Mouse (Mus musculus) liver, embryonic 13.5 days (tissue): ENCODE measurements around the gene Slc6a4. TPM values are rescaled to one million over a fixed set of nuclear protein-coding genes. Genes with fewer than 3 reads are reported as not detected.
A peak's percentile ranks its signal among the peaks of the same experiment; 100 is the strongest.

ENCODE experiments used
- ATAC-seq: fragments of 200-750 bp; cut with Nextera tagmentation; 2 replicates; pipeline ENCODE4 v1.8.0; 2017; ENCODE audit warnings: low read depth, mild to moderate bottlenecking, moderate number of reproducible peaks, moderate library complexity
- DNase-seq: peaks from one replicate; pipeline ENCODE4 v3.0.0; 2022
- H3K27ac ChIP-seq: fragments of 300-500 bp; sonication (generic); 2 replicates; pipeline ENCODE4 v1.5.1; 2015; ENCODE audit warnings: moderate library complexity, mild to moderate bottlenecking, inconsistent platforms
- H3K27me3 ChIP-seq: fragments of 300-500 bp; sonication (generic); 2 replicates; pipeline ENCODE4 v1.6.1; 2015; ENCODE audit warnings: mild to moderate bottlenecking, inconsistent platforms
- H3K36me3 ChIP-seq: fragments of 300-500 bp; sonication (generic); 2 replicates; pipeline ENCODE4 v1.6.1; 2015; ENCODE audit warnings: mild to moderate bottlenecking, inconsistent platforms
- H3K4me1 ChIP-seq: fragments of 300-500 bp; sonication (generic); replicated peaks from 2 replicates; pipeline ENCODE4 v1.6.1; 2015; ENCODE audit warnings: inconsistent platforms
- H3K4me2 ChIP-seq: fragments of 300-500 bp; sonication (generic); 2 replicates; pipeline ENCODE4 v1.6.1; 2015; ENCODE audit warnings: inconsistent platforms, mild to moderate bottlenecking, moderate library complexity
- H3K4me3 ChIP-seq: fragments of 300-500 bp; sonication (generic); replicated peaks from 2 replicates; pipeline ENCODE4 v1.5.1; 2015; ENCODE audit warnings: mild to moderate bottlenecking, inconsistent platforms
- H3K9ac ChIP-seq: fragments of 300-500 bp; sonication (generic); 2 replicates; pipeline ENCODE4 v1.6.1; 2015; ENCODE audit warnings: mild to moderate bottlenecking, inconsistent platforms
- H3K9me3 ChIP-seq: fragments of 300-500 bp; sonication (generic); replicated peaks from 2 replicates; pipeline ENCODE4 v1.6.1; 2016; ENCODE audit warnings: inconsistent platforms
- WGBS: fragments of 180-500 bp; shearing (Covaris S2); methylation state at CpG from one replicate; pipeline ENCODE4 v1.1.7; 2015; ENCODE audit not compliant: insufficient replicate concordance; 5-methylcytosine and 5-hydroxymethylcytosine counted together
- polyA plus RNA-seq: library from polyadenylated mRNA; unstranded; fragments of >200 nt; fragmentation: Nextera tagmentation; extraction: Ambion mirVana; gene quantifications from 2 replicates; pipeline ENCODE4 v1.2.1, GENCODE M21; 2015

Gene Slc6a4
- 2.1 and 2.4 TPM in 2 replicates for polyA plus RNA-seq

- WGBS: 2% methylated on average over 52 of the region's 52 CpGs
- Histone ChIP-seq H3K4me1 (peaks cover 21% of the 10 kb centered on the region), H3K36me3 (no peaks in the 10 kb centered on the region), H3K27me3 (peaks cover 75% of the 10 kb centered on the region), H3K9ac (no peak within 1 kb of the TSS), H3K4me3 (peak within 1 kb of the TSS; percentile 49), H3K4me2 (peak within 1 kb of the TSS; percentile 70), H3K9me3 (no peaks in the 10 kb centered on the region), H3K27ac (no peak within 1 kb of the TSS)
- no peak for ATAC-seq
- DNase-seq: no peak
Observed at GRCm38 (mm10) chr11:76997916-76998704, at the start of gene Slc6a4. TSS of gene Slc6a4 (plus strand) at chr11:76998603.

DNA sequence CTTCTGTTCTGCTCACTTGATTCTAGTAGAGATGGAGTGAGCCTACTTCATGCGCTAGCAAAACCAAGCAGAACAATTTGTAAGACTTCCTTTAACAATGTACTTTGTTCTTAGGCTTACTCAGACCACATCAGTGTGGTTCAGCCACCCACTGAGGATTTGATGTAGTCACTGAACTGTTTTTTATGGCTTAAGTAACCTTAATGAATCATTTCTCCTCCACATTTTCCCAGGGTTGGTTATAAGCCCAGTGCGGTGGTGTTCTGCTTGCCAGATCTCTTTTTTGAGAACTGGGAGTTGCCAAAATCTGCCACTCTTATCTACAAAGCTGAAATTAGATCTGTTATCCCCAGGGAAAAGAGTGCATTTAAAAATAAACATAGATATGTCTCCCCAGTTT is 44.9 kb upstream of the Slc6a4 start:
- H3K4me3 ChIP-seq: no peak overlapping the region
- peaks cover 80% of the 10 kb centered on the region for H3K36me3 ChIP-seq
- no peaks in the 10 kb centered on the region for H3K27me3 ChIP-seq
- no peak overlapping the region for H3K4me2 ChIP-seq
- 82% methylated on average over 2 of the region's 2 CpGs for WGBS
- no peaks in the 10 kb centered on the region for H3K9me3 ChIP-seq
- H3K9ac ChIP-seq: no peak overlapping the region
- H3K4me1 ChIP-seq: 0 out of 2 replicates have a peak, but pooled peaks cover 4% of the 10 kb centered on the region
- ATAC-seq (no peak), DNase-seq (no peak)
- no peak overlapping the region for H3K27ac ChIP-seq

GRCm38 (mm10) chr11:76965703-76966102 is 32.7 kb upstream of the Slc6a4 start:
- ATAC-seq: no peak
- WGBS: 65% methylated on average over 3 of the region's 3 CpGs
- peaks cover 81% of the 10 kb centered on the region for H3K36me3 ChIP-seq
- H3K4me1 ChIP-seq: no peaks in the 10 kb centered on the region
- H3K9me3 ChIP-seq: no peaks in the 10 kb centered on the region
- no peak overlapping the region for H3K9ac ChIP-seq
- DNase-seq: no peak
- H3K27me3 ChIP-seq: no peaks in the 10 kb centered on the region
- H3K4me2 ChIP-seq: no peak overlapping the region
- no peak overlapping the region for H3K27ac ChIP-seq
- H3K4me3 ChIP-seq: no peak overlapping the region

DNA sequence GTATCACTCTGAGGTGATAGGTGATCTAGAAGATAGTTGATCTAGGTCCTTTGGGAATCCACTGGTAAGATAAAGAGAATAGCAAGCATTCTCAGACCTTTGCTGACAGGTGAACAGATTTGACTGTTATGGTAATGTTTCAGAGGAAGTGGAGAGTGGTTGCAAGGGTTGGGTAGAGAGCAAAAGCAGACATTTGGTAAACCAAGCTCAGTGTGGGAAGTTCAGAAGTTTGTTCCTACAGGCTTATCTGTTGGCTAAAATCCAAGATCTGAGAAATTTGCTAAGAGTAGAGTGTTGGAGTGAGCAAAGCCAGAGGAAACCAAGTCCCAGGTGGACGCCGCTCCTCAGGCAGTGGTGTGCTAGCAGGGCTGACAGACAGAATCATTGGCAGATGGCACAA is 28.1 kb upstream of the Slc6a4 start:
- DNase-seq (no peak), ATAC-seq (no peak)
- H3K4me1 ChIP-seq: no peaks in the 10 kb centered on the region
- H3K36me3 ChIP-seq: peaks cover 86% of the 10 kb centered on the region
- no peak overlapping the region for H3K27ac ChIP-seq
- no peaks in the 10 kb centered on the region for H3K9me3 ChIP-seq
- no peaks in the 10 kb centered on the region for H3K27me3 ChIP-seq
- WGBS: 93% methylated on average over 2 of the region's 2 CpGs
- no peak overlapping the region for H3K9ac ChIP-seq
- H3K4me3 ChIP-seq: no peak overlapping the region
- no peak overlapping the region for H3K4me2 ChIP-seq

GRCm38 (mm10) chr11:76974680-76975319 is 23.6 kb upstream of the Slc6a4 start:
- Histone ChIP-seq H3K9me3 (no peaks in the 10 kb centered on the region), H3K27ac (no peak overlapping the region), H3K36me3 (peaks cover 83% of the 10 kb centered on the region), H3K4me1 (no peaks in the 10 kb centered on the region), H3K9ac (no peak overlapping the region), H3K4me3 (no peak overlapping the region), H3K27me3 (no peaks in the 10 kb centered on the region), H3K4me2 (no peak overlapping the region)
- ATAC-seq (no peak), DNase-seq (no peak)
- 70% methylated on average over 7 of the region's 7 CpGs for WGBS

DNA sequence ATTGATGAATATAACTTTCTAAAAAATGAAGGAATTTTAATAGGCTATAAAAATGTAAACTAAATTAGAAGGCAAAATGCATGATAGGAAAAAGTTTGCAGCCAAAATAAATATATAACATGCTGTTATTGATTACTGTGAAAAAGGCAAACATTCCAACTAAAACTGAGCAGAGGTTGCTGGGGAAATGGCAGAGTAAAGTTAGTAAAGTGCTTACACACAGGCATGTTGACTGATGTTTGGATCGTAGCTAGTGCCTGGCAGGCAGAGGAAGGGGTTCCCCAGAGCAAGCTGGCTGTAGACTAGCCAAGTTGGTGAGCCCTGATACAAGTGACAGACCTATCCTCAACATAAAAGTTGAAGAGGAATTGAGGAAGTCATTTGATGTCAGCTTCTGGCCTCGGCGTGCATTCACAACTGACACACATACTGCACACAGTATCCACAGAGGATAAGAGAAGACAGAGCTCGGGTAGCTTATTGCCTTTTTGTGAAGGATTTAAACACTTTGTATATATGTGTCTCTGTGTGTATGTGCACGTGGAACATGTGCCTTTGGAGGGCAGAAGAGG is 16.7 kb upstream of the Slc6a4 start:
- no peak overlapping the region for H3K4me2 ChIP-seq
- no peak overlapping the region for H3K27ac ChIP-seq
- no peaks in the 10 kb centered on the region for H3K27me3 ChIP-seq
- WGBS: 43% methylated on average over 5 of the region's 5 CpGs
- peaks cover 25% of the 10 kb centered on the region for H3K4me1 ChIP-seq
- ATAC-seq: no peak
- DNase-seq: no peak
- peaks cover 67% of the 10 kb centered on the region for H3K36me3 ChIP-seq
- no peak overlapping the region for H3K4me3 ChIP-seq
- no peaks in the 10 kb centered on the region for H3K9me3 ChIP-seq
- no peak overlapping the region for H3K9ac ChIP-seq

DNA sequence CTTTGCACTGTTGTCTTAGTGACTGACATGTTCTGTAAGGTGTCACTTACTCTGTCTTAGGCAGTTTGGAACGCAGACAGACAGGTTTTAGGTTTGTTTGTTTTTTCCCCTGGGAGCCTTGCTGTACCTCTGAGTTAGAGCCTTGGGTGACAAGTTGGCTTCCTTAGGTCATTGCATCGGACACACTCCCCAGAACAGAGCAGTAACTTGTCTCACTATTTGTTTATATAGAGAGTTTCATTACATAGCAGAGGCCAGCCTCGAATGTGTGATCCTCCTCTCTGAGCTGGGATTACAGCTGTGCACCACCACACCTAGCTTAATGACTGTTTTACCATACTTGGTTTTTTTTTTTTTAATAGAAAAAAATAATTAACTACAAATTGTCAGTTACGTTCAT is 16.0 kb upstream of the Slc6a4 start:
- Histone ChIP-seq H3K4me3 (no peak overlapping the region), H3K27me3 (no peaks in the 10 kb centered on the region), H3K9ac (no peak overlapping the region), H3K4me2 (no peak overlapping the region), H3K4me1 (peaks cover 25% of the 10 kb centered on the region), H3K9me3 (no peaks in the 10 kb centered on the region), H3K36me3 (peaks cover 74% of the 10 kb centered on the region), H3K27ac (no peak overlapping the region)
- DNase-seq (no peak), ATAC-seq (no peak)
- WGBS: 74% methylated on average over 4 of the region's 4 CpGs

DNA sequence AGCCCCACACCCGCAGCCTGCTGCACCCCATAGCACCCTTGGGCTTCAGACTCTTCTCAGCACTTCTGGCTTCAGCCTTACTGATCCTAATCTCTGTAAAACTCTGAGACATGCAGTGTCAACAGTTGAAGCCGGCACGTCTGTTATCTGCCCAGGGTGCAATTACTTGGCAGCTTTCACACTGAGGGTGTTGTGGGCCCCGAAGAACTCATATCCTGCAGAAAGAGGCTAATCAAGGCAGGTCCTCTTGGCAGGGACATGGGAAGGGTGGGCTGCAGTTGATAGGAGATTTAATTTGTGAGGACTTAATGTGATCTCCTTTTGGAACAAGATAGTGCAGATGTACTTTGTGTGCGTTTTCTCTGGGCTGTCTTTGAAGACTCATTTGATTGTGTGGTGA is 14.8 kb upstream of the Slc6a4 start:
- H3K9ac ChIP-seq: no peak overlapping the region
- no peak for DNase-seq
- H3K4me3 ChIP-seq: no peak overlapping the region
- no peak overlapping the region for H3K4me2 ChIP-seq
- no peaks in the 10 kb centered on the region for H3K27me3 ChIP-seq
- peaks cover 76% of the 10 kb centered on the region for H3K36me3 ChIP-seq
- no peak overlapping the region for H3K27ac ChIP-seq
- ATAC-seq: peak; percentile 63
- no peaks in the 10 kb centered on the region for H3K9me3 ChIP-seq
- WGBS: 27% methylated on average over 5 of the region's 5 CpGs
- H3K4me1 ChIP-seq: peaks cover 25% of the 10 kb centered on the region

DNA sequence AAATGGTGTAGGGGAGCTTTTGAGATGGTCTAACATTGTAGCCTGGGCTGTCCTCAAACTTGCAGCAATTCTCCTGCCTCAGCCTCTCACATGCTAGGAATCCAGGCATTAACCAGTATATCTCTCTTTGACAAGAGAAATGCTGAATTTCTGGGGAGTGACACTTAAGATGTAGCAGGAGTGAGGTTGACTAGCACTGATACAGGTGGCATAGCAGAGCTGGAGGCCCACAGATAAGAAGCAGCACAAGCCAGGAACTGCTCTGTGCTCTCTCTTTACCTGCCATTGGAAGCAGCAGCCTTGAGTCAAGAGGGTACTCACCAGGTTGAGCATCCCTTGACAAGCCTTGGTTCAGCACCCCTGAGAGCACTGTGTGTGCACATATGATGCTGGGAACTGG is 14.2 kb upstream of the Slc6a4 start:
- no peak overlapping the region for H3K4me3 ChIP-seq
- no peak overlapping the region for H3K9ac ChIP-seq
- DNase-seq (no peak), ATAC-seq (peak; percentile 55)
- H3K36me3 ChIP-seq: peaks cover 72% of the 10 kb centered on the region
- no peaks in the 10 kb centered on the region for H3K9me3 ChIP-seq
- H3K4me1 ChIP-seq: peaks cover 25% of the 10 kb centered on the region
- H3K27ac ChIP-seq: no peak overlapping the region
- no peaks in the 10 kb centered on the region for H3K27me3 ChIP-seq
- H3K4me2 ChIP-seq: no peak overlapping the region

DNA sequence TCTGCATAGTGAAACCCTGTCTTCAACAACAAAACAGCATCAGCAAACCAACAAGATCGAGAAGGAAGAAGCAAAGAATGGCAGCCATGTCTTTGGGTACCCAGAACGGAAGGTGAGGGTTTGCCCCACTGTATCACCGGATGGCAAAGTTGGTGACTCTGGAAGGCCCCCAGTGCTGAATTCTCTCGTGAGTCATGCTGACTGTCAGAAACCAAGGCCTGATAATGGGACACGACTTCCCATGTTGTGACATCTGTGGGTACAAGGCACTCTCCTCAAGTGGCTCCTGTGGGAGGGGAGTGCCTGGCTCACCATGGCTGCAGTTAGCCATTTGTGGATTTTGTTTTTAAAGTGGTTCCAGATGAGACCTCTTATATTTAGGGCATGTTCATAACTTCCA is 7.6 kb upstream of the Slc6a4 start:
- H3K4me1 ChIP-seq: no peaks in the 10 kb centered on the region
- H3K4me2 ChIP-seq: no peak overlapping the region
- no peak for DNase-seq
- H3K9ac ChIP-seq: no peak overlapping the region
- peaks cover 29% of the 10 kb centered on the region for H3K36me3 ChIP-seq
- no peaks in the 10 kb centered on the region for H3K9me3 ChIP-seq
- no peak overlapping the region for H3K27ac ChIP-seq
- ATAC-seq: no peak
- 30% methylated on average over 5 of the region's 5 CpGs for WGBS
- H3K27me3 ChIP-seq: peaks cover 11% of the 10 kb centered on the region
- H3K4me3 ChIP-seq: no peak overlapping the region

- ATAC-seq (no peak), DNase-seq (no peak)
- WGBS: 10% methylated on average over 4 of the region's 4 CpGs
- Histone ChIP-seq H3K9ac (no peak overlapping the region), H3K27ac (no peak overlapping the region), H3K4me3 (no peak overlapping the region), H3K27me3 (peaks cover 32% of the 10 kb centered on the region), H3K36me3 (peaks cover 9% of the 10 kb centered on the region), H3K4me2 (no peak overlapping the region), H3K9me3 (no peaks in the 10 kb centered on the region), H3K4me1 (peaks cover 11% of the 10 kb centered on the region)
Observed at GRCm38 (mm10) chr11:76992886-76993285, 5.5 kb upstream of the Slc6a4 start.
